Mouse (Mus musculus): ENCODE results near the gene Zdbf2. TPM values are rescaled to one million over a fixed set of nuclear protein-coding genes. Genes with fewer than 3 reads are reported as not detected.

Gene Zdbf2
- polyA plus RNA-seq, 1 experiment: 8.0 TPM

DNA sequence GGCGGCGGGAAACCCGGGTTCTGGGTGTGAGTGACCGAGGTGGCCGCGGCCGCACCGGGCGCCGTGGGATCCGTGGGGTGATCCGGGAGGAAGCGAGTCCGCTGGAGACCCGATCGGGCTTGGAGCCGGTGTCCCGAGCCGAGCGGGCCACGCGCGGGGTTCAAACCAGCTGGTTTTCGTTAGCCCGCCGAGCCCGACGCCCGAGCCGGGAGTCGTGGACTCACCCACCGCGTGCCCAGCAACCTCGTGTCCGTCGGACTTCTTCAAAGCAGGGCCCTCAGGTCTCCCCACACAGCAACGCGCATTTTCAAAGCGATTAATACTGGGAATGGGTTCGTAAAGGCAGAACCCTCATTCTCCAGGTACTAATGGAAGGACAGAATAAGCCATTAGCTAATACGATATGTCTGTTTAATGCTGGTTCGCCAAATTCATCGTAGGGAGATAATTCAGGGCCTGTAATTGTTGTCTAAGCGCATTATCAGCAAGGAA, 24.7 kb upstream of the Zdbf2 start:
- Histone ChIP-seq H3K4me1 (ENCODE audit: control insufficient read depth, insufficient read depth, low read length) (no peaks in the 10 kb centered on the region), H3K27ac (ENCODE audit: insufficient read depth, low read length) (no peak overlapping the region), H3K4me3 (ENCODE audit: insufficient read depth, low read length) (no peak overlapping the region)
- TF ChIP-seq POLR2A (IDR thresholded peaks at IDR 0.05; ENCODE audit: low read depth, low read length): no peak
- TF ChIP-seq CTCF (IDR thresholded peaks at IDR 0.05; ENCODE audit: borderline replicate concordance, insufficient read depth, low read length): no peak

DNA sequence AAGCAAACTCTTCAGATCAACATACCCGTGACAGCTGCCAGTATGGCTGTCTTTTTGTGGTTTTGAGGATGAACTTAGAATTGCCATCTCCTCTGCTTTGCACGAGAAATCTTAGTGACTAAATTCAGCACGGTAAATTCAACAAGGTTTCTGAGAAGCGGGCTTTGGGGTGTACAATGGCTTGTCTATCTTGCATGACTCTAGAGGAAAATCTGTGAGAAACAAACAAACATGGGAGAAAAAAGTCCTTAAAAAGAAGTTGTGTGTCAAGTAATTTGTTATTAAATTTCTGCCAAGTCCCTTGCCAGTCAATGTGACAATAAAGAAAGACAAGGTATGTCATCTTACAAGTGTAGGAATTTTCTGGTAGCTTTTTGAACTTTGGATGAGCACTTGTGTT, 23.8 kb upstream of the Zdbf2 start:
- TF ChIP-seq CTCF (IDR thresholded peaks at IDR 0.05; ENCODE audit: borderline replicate concordance, insufficient read depth, low read length) (no peak), POLR2A (IDR thresholded peaks at IDR 0.05; ENCODE audit: low read depth, low read length) (no peak)
- Histone ChIP-seq H3K27ac (ENCODE audit: insufficient read depth, low read length) (no peak overlapping the region), H3K4me1 (ENCODE audit: control insufficient read depth, insufficient read depth, low read length) (no peaks in the 10 kb centered on the region), H3K4me3 (ENCODE audit: insufficient read depth, low read length) (no peak overlapping the region)

DNA sequence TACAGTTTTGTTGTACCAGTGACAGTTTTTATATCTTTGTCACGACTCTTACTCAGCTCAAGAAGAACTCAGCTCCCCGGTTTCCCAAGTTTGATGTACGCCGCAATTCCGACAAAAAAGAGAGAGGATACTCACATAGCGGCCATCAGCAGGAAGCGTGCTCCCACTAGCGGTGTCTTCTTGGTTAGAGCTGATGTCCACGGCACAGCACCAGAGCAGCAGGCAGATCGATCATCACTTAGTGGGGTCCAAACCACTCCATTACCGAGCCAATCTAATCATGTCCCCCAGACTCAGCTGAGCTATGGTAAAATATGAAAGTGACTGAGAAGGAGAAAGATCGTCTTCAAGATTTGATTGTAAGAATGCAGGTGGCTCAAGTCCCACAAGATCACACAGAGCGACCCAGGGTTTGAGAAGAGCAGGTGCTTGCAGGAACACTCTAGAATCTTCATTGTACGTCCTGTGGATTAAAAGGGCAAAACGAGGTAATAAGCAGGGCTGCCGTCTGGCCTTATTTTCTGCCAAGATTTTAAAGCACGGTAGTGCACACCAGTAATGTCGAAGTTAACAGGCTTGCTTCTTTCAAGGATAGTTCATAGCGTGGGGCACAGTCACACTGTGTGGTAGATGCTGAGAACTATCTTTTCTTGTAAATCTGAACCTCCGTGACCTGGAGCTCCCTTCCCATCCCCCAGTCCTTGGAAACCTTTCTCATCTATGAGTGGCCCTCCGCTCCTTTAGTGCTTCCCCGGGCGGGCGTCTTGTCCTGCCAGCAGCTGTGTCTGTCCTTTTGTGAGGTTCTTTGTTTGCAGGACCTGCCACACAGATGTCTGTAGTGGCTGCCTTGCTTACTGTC, 20.5 kb upstream of the Zdbf2 start:
- no peak overlapping the region for H3K27ac ChIP-seq (ENCODE audit: insufficient read depth, low read length)
- H3K4me1 ChIP-seq (ENCODE audit: control insufficient read depth, insufficient read depth, low read length): no peaks in the 10 kb centered on the region
- TF ChIP-seq POLR2A (IDR thresholded peaks at IDR 0.05; ENCODE audit: low read depth, low read length) (no peak), CTCF (IDR thresholded peaks at IDR 0.05; ENCODE audit: borderline replicate concordance, insufficient read depth, low read length) (peak; percentile 62; the same call in 1 of the 2 replicates)

DNA sequence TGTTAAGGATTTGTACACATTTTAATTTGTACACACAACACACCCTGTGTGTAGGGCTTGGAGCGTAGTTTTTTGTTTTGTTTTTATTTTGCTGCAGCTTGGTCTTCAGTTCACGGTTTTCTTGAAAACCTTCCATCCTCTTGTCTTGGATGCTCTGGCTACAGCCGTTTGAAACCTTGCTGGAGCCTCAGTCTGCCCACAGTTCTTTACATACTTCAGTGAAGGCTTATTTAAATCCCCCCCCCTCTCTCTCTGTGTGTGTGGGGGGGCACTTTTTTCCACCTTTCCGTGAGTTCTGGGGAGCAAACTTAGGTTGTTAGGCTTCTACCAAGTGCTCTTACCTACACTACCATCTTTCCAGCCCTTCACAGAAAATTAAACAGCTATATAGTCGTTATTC, 19.8 kb upstream of the Zdbf2 start:
- no peaks in the 10 kb centered on the region for H3K4me1 ChIP-seq (ENCODE audit: control insufficient read depth, insufficient read depth, low read length)
- H3K27ac ChIP-seq (ENCODE audit: insufficient read depth, low read length): no peak overlapping the region
- no peak for TF ChIP-seq POLR2A (IDR thresholded peaks at IDR 0.05; ENCODE audit: low read depth, low read length)
- no peak for TF ChIP-seq CTCF (IDR thresholded peaks at IDR 0.05; ENCODE audit: borderline replicate concordance, insufficient read depth, low read length)
- H3K4me3 ChIP-seq (ENCODE audit: insufficient read depth, low read length): no peak overlapping the region

More for the DNA sequence above, 20.5 kb upstream of the Zdbf2 start:
- no peak overlapping the region for H3K4me3 ChIP-seq (ENCODE audit: insufficient read depth, low read length)

DNA sequence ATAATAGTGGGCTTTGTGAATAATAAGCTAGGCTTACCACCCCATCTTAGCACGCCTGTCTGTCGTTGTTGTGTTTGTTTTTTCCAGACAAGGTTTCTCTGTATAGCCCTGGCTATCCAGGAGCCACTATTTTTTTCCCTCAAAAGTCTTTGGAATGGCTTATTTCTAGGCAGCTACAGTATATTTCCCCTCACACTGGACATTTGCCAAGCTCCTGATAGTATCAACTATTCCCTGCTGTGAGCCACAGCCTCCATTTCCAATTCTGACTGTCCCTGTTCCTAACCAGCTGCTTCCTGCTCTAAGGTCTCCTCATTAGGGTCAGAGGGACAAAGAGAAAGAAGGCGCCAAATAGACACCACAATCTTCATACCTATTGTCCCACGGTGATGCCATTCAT, 18.0 kb upstream of the Zdbf2 start:
- TF ChIP-seq CTCF (IDR thresholded peaks at IDR 0.05; ENCODE audit: borderline replicate concordance, insufficient read depth, low read length): no peak
- TF ChIP-seq POLR2A (IDR thresholded peaks at IDR 0.05; ENCODE audit: low read depth, low read length): no peak
- Histone ChIP-seq H3K27ac (ENCODE audit: insufficient read depth, low read length) (no peak overlapping the region), H3K4me3 (ENCODE audit: insufficient read depth, low read length) (no peak overlapping the region), H3K4me1 (ENCODE audit: control insufficient read depth, insufficient read depth, low read length) (no peaks in the 10 kb centered on the region)

DNA sequence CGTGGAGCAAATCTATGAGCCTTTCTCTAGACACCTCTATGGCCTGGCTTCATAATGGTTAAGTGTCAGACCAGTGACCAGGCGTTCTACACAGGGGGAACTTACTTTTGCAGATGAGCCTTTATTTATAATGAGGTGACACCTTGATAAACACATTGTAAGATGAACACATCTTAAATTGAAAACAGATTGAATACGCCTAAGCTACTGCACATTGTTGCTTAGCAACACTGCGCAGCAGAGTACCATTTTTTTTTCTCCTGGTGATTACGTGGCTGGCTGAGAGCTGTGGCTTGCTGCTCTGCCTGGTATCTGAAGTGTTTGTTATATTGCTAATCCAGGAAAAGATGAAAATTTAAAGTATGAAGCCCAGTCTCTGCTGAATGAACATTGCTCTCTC, 17.0 kb upstream of the Zdbf2 start:
- H3K27ac ChIP-seq (ENCODE audit: insufficient read depth, low read length): no peak overlapping the region
- no peak for TF ChIP-seq POLR2A (IDR thresholded peaks at IDR 0.05; ENCODE audit: low read depth, low read length)
- no peak overlapping the region for H3K4me3 ChIP-seq (ENCODE audit: insufficient read depth, low read length)
- no peaks in the 10 kb centered on the region for H3K4me1 ChIP-seq (ENCODE audit: control insufficient read depth, insufficient read depth, low read length)

DNA sequence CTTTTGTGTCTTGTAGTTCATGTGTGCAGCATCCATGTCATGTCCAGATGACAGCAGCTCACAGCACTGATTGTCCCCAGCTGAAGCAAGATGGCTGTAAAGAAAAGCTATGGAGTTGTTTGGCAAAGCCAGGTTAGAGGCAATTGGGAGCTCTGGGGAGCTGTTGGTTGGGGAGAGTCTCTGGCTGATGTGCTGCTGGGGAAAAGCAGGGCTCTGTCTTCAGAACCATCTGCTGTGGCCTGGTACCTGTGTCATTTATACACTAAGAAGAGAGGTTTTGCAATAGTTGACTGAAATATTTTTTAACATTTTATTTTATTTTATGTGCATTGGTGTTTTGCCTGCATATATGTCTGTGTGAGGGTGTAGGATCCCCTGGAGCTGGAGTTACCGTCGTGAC, 14.6 kb upstream of the Zdbf2 start:
- no peaks in the 10 kb centered on the region for H3K4me1 ChIP-seq (ENCODE audit: control insufficient read depth, insufficient read depth, low read length)
- no peak overlapping the region for H3K4me3 ChIP-seq (ENCODE audit: insufficient read depth, low read length)
- TF ChIP-seq CTCF (IDR thresholded peaks at IDR 0.05; ENCODE audit: borderline replicate concordance, insufficient read depth, low read length) (no peak), POLR2A (IDR thresholded peaks at IDR 0.05; ENCODE audit: low read depth, low read length) (no peak)

DNA sequence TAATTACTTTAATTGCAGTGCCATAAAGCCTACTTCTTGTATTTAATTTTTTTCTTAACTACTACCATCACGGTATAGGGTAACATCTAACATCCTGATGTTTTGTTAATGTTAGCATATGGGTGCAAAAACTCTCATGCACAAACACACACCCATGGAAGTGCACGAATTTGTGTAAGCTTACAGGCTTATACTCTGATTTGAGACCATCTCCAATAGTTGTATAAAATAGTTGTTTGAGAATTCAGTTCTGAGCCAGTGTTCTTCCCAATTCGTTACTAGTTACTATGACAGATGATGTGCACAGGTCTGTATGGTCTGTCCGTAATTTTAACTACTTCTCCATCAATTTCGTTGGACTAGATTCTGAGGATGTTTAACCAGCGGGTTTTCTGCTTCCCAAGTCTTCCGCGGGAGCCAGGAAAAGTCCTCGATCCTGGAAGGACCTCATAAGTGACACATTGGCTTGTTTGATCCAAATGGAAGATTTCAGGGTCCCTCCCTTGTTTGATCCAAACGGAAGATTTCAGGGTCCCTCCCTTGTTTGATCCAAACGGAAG, 13.7 kb upstream of the Zdbf2 start:
- Histone ChIP-seq H3K4me1 (ENCODE audit: control insufficient read depth, insufficient read depth, low read length) (no peaks in the 10 kb centered on the region), H3K27ac (ENCODE audit: insufficient read depth, low read length) (no peak overlapping the region), H3K4me3 (ENCODE audit: insufficient read depth, low read length) (no peak overlapping the region)
- TF ChIP-seq CTCF (IDR thresholded peaks at IDR 0.05; ENCODE audit: borderline replicate concordance, insufficient read depth, low read length) (no peak), POLR2A (IDR thresholded peaks at IDR 0.05; ENCODE audit: low read depth, low read length) (no peak)

More for the DNA sequence above, 14.6 kb upstream of the Zdbf2 start:
- H3K27ac ChIP-seq (ENCODE audit: insufficient read depth, low read length): no peak overlapping the region

DNA sequence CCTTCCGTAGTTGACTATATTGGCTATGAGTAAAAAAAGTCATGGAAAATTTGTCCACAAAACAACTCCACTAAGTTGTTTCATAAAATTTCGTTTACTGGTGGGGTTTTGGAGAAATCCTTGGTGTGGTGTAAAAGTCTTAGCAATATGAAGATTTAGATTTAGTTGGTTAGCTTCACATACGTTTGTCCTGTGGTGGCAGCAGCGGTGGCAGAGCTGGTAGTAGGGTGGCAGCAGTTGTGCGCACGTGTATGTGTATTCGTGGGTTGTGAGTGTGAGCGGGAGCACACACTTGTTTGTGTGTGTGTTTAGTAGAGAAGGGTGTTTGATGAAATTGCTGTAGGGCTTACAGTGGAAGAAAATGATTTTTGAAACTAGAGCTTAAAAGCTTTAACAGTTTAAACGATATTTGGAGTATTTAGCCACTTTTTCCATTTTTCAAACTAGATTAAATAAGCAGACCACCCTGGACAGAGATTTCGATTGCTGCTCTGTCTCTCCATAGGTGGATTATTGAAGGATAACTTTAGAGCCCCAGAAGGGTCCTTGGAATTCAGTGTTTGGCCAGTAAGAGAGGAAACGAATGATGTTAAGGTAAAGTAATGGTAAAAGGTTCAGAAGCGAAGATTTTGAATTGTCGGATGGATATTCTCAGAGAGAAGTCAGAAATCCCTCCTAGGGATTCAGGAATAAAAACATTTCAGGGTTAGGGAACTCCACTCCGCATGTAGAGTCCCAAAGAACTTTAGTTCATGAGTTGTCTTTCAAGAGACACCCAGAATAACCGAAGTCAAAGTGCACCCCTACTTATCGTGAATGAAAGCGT, 12.9 kb upstream of the Zdbf2 start:
- no peak overlapping the region for H3K4me3 ChIP-seq (ENCODE audit: insufficient read depth, low read length)
- no peak overlapping the region for H3K27ac ChIP-seq (ENCODE audit: insufficient read depth, low read length)

DNA sequence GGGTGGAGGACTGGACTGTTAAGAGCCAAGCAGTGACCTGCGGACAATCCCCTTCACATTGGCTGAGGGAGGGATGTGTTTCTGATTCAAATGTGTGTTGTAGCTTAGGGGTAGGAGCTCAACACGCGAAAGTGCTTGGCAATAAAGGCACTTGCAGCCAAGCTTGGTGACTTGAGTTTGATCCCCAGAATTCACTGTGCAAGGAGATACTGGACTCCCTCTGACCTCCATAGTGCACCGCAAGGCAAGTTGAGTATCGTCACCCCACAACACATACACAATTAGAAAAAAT, 12.4 kb upstream of the Zdbf2 start:
- H3K4me3 ChIP-seq (ENCODE audit: insufficient read depth, low read length): no peak overlapping the region
- no peak overlapping the region for H3K27ac ChIP-seq (ENCODE audit: insufficient read depth, low read length)
- no peaks in the 10 kb centered on the region for H3K4me1 ChIP-seq (ENCODE audit: control insufficient read depth, insufficient read depth, low read length)
- TF ChIP-seq CTCF (IDR thresholded peaks at IDR 0.05; ENCODE audit: borderline replicate concordance, insufficient read depth, low read length) (no peak), POLR2A (IDR thresholded peaks at IDR 0.05; ENCODE audit: low read depth, low read length) (no peak)

More for the DNA sequence above, 12.9 kb upstream of the Zdbf2 start:
- TF ChIP-seq POLR2A (IDR thresholded peaks at IDR 0.05; ENCODE audit: low read depth, low read length): no peak
- no peak for TF ChIP-seq CTCF (IDR thresholded peaks at IDR 0.05; ENCODE audit: borderline replicate concordance, insufficient read depth, low read length)
- H3K4me1 ChIP-seq (ENCODE audit: control insufficient read depth, insufficient read depth, low read length): no peaks in the 10 kb centered on the region

Measured in embryonic fibroblast, embryonic 13.5 days (primary cell).